Mouse (Mus musculus) gastrocnemius, postnatal 10 days (tissue): ENCODE measurements around the gene Kif2b. TPM values are rescaled to one million over a fixed set of nuclear protein-coding genes. Genes with fewer than 3 reads are reported as not detected.
A peak's percentile ranks its signal among the peaks of the same experiment; 100 is the strongest.

Experiments used
- DNase-seq: peaks from one replicate; pipeline ENCODE4 v3.0.0; 2021; ENCODE audit warnings: mixed read lengths
- long read RNA-seq, 2 experiments: library from polyadenylated mRNA; stranded (forward); transcript quantifications; one replicate each; pipeline ENCODE4 v2.0.0; 2021
- total RNA-seq, 2 experiments: library from RNA; stranded (reverse); gene quantifications; 2 replicates each; pipeline ENCODE4 v1.2.3; 2021

Gene Kif2b
- total RNA-seq = not detected
- long read RNA-seq, experiment 1 = 0 reads
- long read RNA-seq, experiment 2 = 0 reads

GRCm38 (mm10) chr11:91577317-91577716 lies at the start of gene Kif2b:
Gene Kif2b, minus strand, starts transcription at chr11:91577558.
- no peak for DNase-seq

GRCm38 (mm10) chr11:91593088-91593487 lies 15.7 kb upstream of the Kif2b start:
- no peak for DNase-seq

- no peak for DNase-seq
These were observed 502 bp downstream of the Kif2b start for GRCm38 (mm10) chr11:91576856-91577255.

GRCm38 (mm10) chr11:91575406-91575805 lies 2.0 kb downstream of the Kif2b start:
- peak; percentile 16 for DNase-seq

- no peak for DNase-seq
These were observed 2.9 kb downstream of the Kif2b start for GRCm38 (mm10) chr11:91574477-91574876.

DNA sequence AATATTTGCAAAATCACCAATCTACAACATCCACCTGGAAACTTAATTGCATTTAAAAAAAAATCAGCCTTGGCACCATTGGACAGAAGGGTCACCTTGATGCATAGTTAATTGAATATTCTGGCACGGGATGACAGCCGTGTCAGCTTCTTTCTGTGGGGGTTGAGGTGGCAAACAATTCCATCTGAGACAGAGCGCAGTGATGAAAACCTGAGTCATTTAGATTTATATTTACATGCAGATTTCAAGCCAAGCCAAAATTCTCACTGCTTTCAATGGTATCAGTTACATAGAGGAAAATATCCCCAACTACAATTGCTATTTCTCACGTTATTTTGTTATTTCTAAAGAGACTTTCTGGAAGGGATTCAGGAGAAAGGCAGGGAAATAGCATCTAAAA lies 46.6 kb downstream of the Kif2b start:
- DNase-seq = no peak
